Mouse (Mus musculus) lung, postnatal 25 days (tissue): ENCODE results near the gene Tmem104.

Experiments
- DNase-seq: peaks from one replicate; pipeline ENCODE4 v3.0.0; 2022; ENCODE audit warnings: low spot score

Gene Tmem104

GRCm38 (mm10) chr11:115166776-115167175 lies 20.5 kb upstream of the Tmem104 start:
- DNase-seq = no peak

DNA sequence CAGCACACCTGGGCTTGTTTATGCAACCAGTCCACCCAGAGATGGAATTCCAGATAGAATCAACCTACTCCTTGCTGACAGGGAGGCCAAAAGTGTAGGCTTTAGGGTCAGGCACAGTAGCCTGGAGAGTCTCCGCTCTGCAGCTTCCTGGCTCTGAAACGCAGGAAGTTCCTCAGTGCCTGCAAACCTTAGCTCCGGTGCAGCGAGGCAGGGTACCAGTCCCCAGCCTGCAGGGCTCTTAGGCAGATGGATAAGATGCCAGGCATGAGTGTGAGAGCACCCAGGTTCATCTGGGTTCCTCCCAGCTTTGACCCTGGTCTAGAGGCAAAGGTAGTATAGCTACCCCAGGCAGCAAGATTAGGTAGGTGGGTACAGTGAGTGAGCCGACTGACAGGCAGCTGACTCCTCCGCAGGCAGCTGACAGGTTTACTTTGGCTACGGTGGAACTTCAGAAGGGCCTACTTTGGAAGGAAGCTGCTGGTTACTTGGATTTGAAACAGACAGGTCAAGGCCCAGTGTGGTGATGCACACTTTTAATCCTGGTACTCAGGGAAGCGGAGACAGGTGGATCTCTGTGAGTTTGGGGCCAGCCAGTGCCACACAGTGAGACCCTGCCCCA lies 19.5 kb upstream of the Tmem104 start:
- DNase-seq = no peak

DNA sequence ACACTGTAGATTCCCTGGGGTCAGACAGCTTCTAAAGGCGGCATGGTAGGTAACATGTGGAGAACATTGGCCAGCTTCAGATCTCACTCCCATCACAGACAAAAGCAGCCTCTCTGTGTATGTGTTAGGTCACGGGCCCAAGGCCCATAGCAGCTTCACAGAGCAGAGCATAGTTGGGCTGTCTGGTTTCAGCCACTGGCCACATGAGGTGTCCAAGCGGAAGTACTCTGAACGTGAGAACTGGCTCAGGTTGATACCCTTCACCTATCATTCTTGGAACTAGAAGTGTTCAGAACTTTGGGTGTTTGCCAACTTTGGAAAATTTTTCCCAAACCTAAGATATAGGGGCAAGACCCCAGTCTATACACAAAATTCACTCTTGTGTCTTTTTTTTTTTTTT lies 17.9 kb upstream of the Tmem104 start:
- DNase-seq = no peak

DNA sequence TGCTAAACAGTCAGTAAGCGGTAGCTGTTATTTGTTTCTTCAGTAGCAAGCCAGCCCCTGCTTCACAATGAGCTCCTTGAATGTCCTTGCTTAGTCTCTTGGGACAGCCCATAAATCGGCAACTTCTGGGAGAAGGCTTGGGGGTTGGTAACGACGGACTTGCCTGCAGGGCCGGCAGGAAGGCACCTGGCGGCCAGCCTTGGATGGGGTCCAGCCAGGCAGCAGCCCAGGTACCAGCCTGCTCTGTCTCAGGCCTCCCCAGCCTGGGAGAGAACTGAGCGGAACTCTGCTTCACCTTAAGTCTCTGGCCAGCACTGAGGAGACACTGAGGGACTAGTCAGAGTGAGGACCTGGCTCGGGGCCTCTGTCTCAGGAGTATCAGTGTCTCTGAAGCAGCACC lies 16.2 kb upstream of the Tmem104 start:
- no peak for DNase-seq

- DNase-seq = no peak
These were observed 14.4 kb upstream of the Tmem104 start for GRCm38 (mm10) chr11:115172825-115173287.

- DNase-seq = no peak
These were observed 13.5 kb upstream of the Tmem104 start for GRCm38 (mm10) chr11:115173549-115174339.

DNA sequence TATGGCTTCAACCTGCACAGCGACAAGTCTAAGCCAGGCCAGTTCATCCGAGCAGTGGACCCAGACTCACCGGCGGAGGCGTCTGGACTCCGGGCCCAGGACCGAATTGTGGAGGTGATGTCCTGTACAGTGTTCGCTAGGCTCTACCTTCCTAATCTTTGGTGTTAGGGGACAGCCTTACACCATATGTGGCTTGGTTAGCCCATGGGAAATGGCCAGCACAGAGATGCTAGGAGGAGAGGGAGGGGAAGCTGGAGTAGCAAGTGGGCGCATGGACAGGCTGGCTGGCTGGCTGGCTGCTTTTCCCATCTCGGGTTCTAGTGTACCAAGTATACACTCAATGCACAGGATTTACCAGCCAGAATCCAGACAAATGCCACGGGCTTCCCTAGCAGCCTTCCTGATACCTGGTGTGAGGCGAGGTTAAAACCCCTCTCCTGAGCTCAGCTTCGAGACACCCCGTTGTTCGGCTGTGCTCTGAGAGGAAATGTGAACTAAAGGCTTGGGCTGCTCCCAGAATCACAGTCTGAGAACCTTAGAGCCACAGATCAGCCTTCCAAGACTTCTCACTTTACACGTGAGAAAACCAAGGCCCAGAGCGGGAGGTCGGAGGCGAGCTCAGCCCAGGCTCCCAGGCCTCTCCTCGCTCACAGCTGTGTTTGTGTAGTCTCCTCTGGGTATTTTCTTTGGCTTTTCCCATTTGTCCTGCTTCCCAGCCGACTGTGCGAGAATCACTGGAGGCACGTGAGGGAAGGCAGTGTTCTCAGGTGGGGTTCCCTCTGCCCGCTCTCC lies 10.7 kb upstream of the Tmem104 start:
- DNase-seq = no peak

GRCm38 (mm10) chr11:115177559-115178195 lies 9.6 kb upstream of the Tmem104 start:
- DNase-seq = no peak

DNA sequence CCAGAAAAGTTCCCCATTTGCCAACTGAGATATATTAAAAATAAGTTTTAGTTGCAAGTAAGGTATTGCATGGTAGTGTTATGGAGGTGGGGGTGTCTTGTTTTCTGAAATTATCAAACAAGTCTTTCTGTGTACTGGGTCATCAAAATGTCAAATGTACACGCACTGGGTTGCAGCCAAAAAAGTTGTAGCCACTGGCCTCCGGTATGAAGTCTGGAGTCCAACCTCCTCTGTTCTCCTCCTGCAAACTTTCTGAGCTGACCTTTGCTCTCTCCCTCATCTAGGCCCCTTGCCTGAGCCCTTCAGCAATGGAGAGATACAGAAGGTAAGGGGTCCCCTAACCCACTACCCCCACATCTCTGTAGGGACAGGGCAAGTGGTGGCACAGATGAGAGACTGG lies 8.5 kb upstream of the Tmem104 start:
- DNase-seq = no peak

DNA sequence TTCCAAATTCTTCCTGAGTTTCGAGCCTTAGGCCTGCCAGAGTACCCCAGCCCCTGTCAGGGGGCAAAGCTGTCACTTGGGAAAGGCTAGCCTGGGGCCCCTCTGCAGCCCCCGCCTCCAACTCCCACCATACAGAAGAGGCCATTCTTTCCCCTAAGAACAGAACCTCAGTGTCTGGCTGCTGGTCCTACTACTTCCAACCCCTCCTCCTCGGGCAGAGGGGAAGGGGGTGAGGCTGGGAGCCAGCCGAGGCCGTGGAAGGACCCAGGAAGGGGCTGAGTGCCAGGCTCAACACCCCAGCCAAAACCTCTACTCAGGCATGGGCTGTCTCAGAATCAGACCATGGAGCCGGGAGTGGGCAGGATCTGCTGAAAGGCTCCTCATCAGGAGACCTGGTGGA lies 8.1 kb upstream of the Tmem104 start:
- DNase-seq = no peak

DNA sequence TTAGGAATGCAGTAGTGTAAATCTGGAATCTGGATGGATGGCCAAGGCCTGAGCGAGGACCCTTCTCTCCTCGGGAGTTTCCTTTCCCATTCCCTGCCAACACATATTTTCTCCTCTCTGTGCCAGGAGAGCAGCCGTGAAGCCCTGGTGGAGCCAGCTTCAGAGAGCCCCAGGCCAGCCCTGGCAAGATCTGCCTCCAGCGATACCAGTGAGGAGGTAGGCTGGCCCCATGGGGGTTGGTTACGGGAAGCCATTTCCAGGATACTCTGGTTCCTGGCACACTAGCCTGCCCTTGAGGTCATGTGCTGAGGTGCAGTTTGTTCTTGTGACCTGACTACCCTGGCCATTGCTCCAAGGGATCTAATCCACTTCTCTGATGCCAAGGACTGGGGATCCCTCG lies 7.4 kb upstream of the Tmem104 start:
- DNase-seq = no peak

DNA sequence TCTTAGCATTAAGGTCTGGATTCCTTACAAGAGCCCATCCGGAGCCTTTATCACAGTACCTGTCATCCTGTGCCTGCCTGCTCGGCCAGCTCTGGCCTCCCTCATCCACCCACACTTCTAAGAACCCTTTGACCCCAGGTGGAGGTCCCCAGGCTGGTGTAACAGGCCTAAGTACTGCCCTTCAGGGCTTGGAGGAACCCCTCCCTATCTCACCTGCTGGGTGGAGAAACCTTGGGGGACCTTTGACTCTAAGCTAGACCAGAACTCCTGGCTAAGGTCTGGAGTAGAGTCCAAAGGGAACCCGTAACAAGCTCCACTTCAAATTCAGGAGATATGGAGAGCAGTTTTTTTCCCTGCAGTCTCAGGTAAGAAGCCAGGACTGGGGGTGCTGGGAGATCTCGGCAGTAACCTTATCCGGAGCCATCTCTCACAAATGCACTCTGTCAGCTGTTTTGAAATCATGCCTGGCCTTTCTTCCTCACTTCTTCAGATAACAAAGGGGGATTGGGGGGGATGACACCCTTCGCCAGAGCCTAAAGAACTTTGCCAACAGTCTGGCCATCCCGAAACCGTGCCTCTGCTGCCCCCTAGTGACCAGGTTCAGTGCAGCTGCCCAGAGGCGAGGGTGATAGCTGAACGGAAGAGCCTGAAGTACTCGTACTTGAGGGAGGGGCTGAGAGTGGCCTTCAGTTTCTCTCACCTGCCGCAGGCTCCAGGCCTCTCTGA lies 5.2 kb upstream of the Tmem104 start:
- DNase-seq = peak; percentile 83

DNA sequence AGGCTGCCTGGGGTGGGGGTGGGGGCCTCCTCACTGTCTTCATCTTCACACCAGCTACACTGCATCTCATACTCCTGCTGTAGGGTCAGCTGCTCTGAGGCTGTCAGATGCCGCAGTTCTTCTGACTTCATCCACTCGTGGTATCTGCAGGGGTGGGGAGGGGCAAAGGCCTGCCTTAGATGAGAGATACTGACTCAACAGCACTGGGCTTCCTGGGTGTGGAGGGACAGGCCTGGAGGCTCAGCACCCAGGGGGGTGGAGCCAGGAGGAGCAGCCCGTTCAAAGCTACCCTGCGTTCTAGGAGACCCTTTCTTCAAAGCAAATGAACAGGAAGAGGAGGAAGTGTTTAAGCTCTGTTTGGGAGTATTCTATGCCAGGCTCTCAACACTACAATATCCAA lies 2.3 kb upstream of the Tmem104 start:
- DNase-seq = no peak

GRCm38 (mm10) chr11:115187693-115188092 lies 406 bp downstream of the Tmem104 start, which contains the start of gene Nat9:
Nat9 (minus strand) TSS chr11:115187859.
- no peak for DNase-seq

DNA sequence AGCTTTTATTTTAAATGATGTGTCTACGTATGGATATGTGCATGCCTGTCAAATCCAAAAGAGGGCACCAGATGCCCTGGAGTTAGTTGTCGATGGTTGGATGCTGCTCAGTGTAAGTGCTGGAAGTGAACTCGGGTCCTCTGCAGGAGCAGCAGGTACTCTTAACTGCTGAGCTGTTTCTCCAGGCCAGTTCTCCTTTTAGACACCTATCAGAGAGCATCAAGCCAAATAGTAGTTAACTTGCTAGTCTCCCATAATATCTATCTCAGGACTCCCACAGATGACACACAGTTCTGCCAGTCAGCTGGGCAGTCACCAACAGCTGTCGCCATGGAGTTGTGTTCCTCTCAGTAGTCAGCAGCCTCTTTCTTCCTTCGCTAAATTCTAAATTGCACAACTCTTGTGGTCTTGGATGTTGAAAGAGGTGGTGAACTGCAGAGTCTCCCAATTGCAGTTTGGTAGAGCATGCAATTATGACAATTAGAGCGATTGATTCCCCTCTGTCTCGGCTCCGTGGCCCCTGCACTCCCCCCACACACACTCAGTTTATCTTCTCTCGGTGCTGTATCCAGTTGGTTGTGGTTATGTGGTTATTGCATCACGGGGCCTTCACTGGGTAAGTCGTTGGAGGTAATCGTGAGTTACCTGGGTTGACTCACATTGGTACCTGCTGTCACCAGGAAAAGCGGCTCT lies 1.4 kb downstream of the Tmem104 start:
- no peak for DNase-seq

DNA sequence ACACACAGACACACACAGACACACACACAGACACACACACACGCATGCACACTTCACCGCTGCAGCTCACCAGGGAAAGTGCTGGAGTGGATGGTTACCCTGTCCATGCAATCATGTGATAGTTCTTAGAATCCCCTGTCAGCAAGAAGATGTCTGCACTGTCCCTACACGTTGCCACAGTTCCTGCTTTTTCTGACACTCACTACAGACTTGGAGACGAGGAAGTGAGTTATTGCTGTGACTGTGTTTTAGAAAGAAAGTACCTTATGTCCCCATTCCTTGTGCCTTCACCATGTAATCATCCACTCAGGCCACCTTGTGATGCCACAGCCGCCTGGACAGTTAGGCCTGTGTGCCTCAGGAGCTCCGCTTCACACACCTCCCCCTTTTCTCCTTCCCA lies 2.0 kb downstream of the Tmem104 start:
- no peak for DNase-seq

DNA sequence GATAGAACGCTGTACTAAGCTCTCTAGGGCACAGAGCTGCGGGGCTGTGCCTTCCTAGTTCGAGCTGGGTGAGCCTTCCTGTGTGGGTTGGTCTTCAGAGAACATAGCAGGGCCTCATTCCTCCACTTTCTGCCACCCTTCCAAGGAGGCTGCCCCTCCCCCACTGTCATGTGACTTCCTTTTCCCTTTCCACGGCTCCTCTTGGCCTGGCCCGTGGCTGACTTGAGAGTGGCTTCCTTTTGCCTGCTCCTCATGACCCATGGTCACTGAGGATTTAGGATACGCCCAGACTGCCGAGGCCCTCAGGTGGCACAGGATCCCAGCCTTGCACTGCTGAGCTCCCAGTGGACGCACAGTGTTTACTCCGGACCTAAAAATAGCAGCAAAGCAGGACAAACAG lies 4.9 kb downstream of the Tmem104 start:
- DNase-seq = peak; percentile 74

GRCm38 (mm10) chr11:115194693-115195092 lies 7.4 kb downstream of the Tmem104 start:
- DNase-seq = no peak

DNA sequence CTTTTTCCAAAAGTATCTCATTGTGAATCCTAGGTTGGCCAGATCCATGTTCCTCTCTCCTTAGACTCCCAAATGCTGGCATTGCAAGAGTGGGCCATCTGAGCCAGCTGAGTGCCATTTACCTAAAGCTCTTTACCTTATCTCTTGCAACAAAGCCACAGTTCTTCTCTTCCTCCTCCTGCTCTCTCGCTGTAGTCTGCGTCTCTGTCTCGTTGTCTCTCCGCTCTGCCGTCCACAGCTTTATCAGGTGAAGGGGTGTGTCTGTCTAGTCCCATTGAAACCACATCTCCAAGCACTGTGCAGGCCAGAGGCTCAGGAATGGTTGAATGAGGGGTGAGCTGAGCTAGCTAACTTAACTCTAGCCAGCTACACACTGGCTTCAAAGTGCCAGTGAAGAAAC lies 8.6 kb downstream of the Tmem104 start:
- no peak for DNase-seq

DNA sequence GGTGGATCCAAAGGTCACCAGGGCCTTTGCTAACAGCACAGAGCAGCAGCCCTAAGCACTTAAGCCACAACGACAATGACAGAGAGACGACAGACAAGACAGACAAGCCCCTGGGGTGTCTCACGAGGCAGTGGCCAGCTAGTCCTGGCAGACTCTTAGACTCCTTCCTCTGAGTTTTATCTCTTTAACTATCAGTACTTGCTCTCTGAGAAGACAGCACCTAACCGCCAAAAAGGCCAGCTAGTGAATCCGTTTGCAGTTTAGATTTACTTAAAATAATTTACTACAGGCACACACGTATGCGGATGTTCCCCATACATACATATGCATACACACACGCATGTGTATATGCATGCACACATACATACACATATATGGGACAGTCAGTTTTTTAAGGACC lies 10.3 kb downstream of the Tmem104 start:
- DNase-seq = no peak

DNA sequence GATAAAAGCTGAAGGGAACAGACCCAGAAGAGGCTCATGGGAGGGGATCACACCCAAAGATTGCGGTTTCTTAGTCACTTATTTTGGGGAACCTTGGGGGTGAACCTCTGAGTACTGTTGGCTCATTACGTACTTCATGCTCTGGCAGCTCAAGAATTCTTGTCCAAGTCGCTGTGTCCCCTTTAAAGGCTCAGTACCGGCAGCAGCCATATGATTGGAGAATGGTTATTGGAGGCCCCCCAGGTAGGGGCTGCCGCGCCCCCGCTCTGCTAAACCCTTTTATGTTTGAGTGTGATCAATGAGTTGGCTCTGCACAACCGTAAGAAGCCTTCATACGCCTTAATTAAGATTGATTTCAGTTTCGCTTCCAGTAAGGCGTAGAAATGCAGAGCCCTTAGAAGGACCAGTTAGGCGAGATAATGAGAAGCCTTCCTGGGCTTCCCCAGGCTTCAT lies 11.7 kb downstream of the Tmem104 start:
- DNase-seq = no peak
